Comparison of ENCODE assay signal across 8 mouse cellular contexts in the genomic region with DNA sequence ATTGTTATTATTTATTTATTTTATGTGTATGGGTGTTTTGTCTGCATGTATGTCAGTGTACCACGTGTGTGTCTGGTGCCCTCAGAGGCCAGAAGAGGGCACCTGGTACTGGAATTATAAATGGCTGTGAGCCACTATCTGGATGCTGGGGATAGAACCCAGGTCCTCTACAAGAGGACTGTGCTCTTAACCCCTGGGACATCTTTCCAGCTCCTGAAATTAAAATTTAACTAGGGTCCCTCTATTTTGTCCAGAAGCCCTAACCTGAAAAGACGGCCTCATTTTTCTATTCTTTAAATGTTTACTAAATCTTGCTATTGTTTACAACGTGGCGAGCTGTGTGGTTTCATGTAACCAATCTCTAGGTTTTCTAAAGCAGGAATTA. TPM values are rescaled to one million over a fixed set of nuclear protein-coding genes. Genes with fewer than 3 reads are reported as not detected.
DNase-seq lines count a peak whose midpoint lies in the region; ATAC-seq and TF ChIP-seq lines count a peak whose summit lies in the region.

No protein-coding gene starts in this region.

- peaks cover 19% of the 10 kb centered on the region; the same call in 1 of the 2 replicates for H3K79me2 ChIP-seq in liver, adult 2 months (ENCODE audit: control insufficient read depth, insufficient read depth, low read length)
- H3K79me2 ChIP-seq in macrophage (ENCODE audit: inconsistent target) = peaks cover 43% of the 10 kb centered on the region

- TF ChIP-seq CTCF in liver, adult 2 months (IDR thresholded peaks at IDR 0.05; ENCODE audit: low read depth, low read length) = peak; percentile 19; the same call in 1 of the 2 replicates
- TF ChIP-seq CTCF in brain, embryonic 14.5 days (IDR thresholded peaks at IDR 0.05; ENCODE audit: borderline replicate concordance, extremely low read depth, insufficient read depth, insufficient read length) = no peak

- no peaks in the 10 kb centered on the region for H3K27me3 ChIP-seq in liver, adult 2 months (ENCODE audit: control insufficient read depth, insufficient read depth, low read length)
- H3K27me3 ChIP-seq in hindbrain, embryonic 16.5 days (replicated peaks; ENCODE audit: control insufficient read depth, insufficient read depth, low read length) = no peaks in the 10 kb centered on the region

- peak overlapping the region; percentile 20; the same call in 1 of the 2 replicates for H3K4me3 ChIP-seq in liver, adult 2 months (ENCODE audit: insufficient read depth, low read depth, low read length)
- peak overlapping the region; percentile 90 for H3K4me3 ChIP-seq in hindbrain, embryonic 16.5 days (ENCODE audit: low read length)
- peak overlapping the region; percentile 87; the same call in 1 of the 2 replicates for H3K4me3 ChIP-seq in macrophage (ENCODE audit: inconsistent target)

- H3K36me3 ChIP-seq in liver, adult 2 months (ENCODE audit: control insufficient read depth, insufficient read depth, low read length) = peaks cover 7% of the 10 kb centered on the region; the same call in 1 of the 2 replicates
- H3K36me3 ChIP-seq in hindbrain, embryonic 16.5 days (ENCODE audit: control insufficient read depth, insufficient read depth, low read length) = peaks cover 13% of the 10 kb centered on the region
- peaks cover 29% of the 10 kb centered on the region for H3K36me3 ChIP-seq in macrophage (ENCODE audit: inconsistent target)

- DNase-seq in liver, adult 2 months (ENCODE audit: extremely low read depth, low read depth, low spot score) = no peak
- no peak for DNase-seq in liver
- peak; percentile 54 for DNase-seq in brain, embryonic 14.5 days (ENCODE audit: low read depth)
- DNase-seq in frontal cortex, postnatal 10 days (ENCODE audit: low spot score in 2 of 2) = no peak
- DNase-seq in adrenal gland, postnatal 36 days = no peak
- DNase-seq in layer of hippocampus, postnatal 25 days (ENCODE audit: extremely low spot score in 1 of 2, low spot score in 1 of 2) = no peak

- H3K4me2 ChIP-seq in hindbrain, embryonic 16.5 days (ENCODE audit: low read length) = peak overlapping the region; percentile 26; the same call in 1 of the 2 replicates

- ATAC-seq in hindbrain, embryonic 16.5 days = no peak

- no peaks in the 10 kb centered on the region for H3K9me3 ChIP-seq in hindbrain, embryonic 16.5 days (ENCODE audit: control insufficient read depth, low read length)

- peaks cover 10% of the 10 kb centered on the region for H3K4me1 ChIP-seq in liver, adult 2 months (ENCODE audit: control insufficient read depth, insufficient read depth, low read length)
- H3K4me1 ChIP-seq in hindbrain, embryonic 16.5 days (ENCODE audit: control insufficient read depth, insufficient read depth, low read depth, low read length) = peaks cover 39% of the 10 kb centered on the region

- H3K9ac ChIP-seq in liver, adult 2 months (ENCODE audit: low read depth, low read length) = no peak overlapping the region
- no peak overlapping the region for H3K9ac ChIP-seq in hindbrain, embryonic 16.5 days (ENCODE audit: low read depth, low read length)

- 10% methylated on average over 4 of the region's 4 CpGs for WGBS in liver, adult 2 months
- 25% methylated on average over 4 of the region's 4 CpGs for WGBS in hindbrain, embryonic 16.5 days
- WGBS in macrophage (ENCODE audit: missing documents) = 36% methylated on average over 4 of the region's 4 CpGs

- no peak for TF ChIP-seq POLR2A in liver, adult 2 months (IDR thresholded peaks at IDR 0.05; ENCODE audit: extremely low read depth, insufficient read depth, low read length)
- TF ChIP-seq POLR2A in brain, embryonic 14.5 days (IDR thresholded peaks at IDR 0.05; ENCODE audit: borderline replicate concordance, extremely low read depth, insufficient read depth, insufficient read length, poor library complexity, severe bottlenecking) = no peak

- H3K27ac ChIP-seq in liver, adult 2 months (replicated peaks; ENCODE audit: insufficient read depth, low read depth, low read length) = no peak overlapping the region; the same call in 1 of the 2 replicates
- H3K27ac ChIP-seq in hindbrain, embryonic 16.5 days (ENCODE audit: low read depth, low read length) = no peak overlapping the region
- H3K27ac ChIP-seq in macrophage = no peak overlapping the region

RNA-seq across cellular contexts. Expression of a gene that starts 0.4 kb away (rescaled TPM):
- total RNA-seq in liver, adult 2 months (2014; rRNA removed) = 71.3 and 78.5 TPM in 2 replicates
- 122 and 132 TPM in 2 replicates for polyA plus RNA-seq in liver, adult 2 months (2012; rRNA removed)
- 326 and 373 TPM in 2 replicates for polyA plus RNA-seq in brain, embryonic 14.5 days (2012; rRNA removed)
- 355 and 358 TPM in 2 replicates for polyA plus RNA-seq in hindbrain, embryonic 16.5 days (2015; fragmentation: Nextera tagmentation; extraction: Ambion mirVana)
- total RNA-seq in macrophage (2018; cell fraction: chromatin; rRNA removed) = 100 to 1,000 TPM; 145 to 323 (median 235) TPM
- total RNA-seq in macrophage (2018; cell fraction: cytosol; rRNA removed) = 100 to 1,000 TPM in 18 of 26 experiments, 10 to 100 TPM in 8; 85.0 to 130 (median 105) TPM
- 100 to 1,000 TPM in 25 of 26 experiments, 10 to 100 TPM in 1; 83.9 to 187 (median 136) TPM for total RNA-seq in macrophage (2018; cell fraction: nucleus; rRNA removed)
- 110 to 121 TPM (median 112 TPM) in 3 replicates for polyA plus RNA-seq in macrophage (2018)
- 100 to 1,000 TPM; 148 to 190 TPM for total RNA-seq in adrenal gland, postnatal 36 days (2021)
- total RNA-seq in layer of hippocampus, postnatal 25 days (2021) = 100 to 1,000 TPM; 271 to 276 TPM

RNA-seq across cellular contexts. Expression of a gene that starts 2.6 kb away (rescaled TPM):
- 0.55 and 0.74 TPM in 2 replicates for total RNA-seq in liver, adult 2 months (2014; rRNA removed)
- polyA plus RNA-seq in liver, adult 2 months (2012; rRNA removed) = 5.0 and 10.7 TPM in 2 replicates
- polyA plus RNA-seq in brain, embryonic 14.5 days (2012; rRNA removed) = 97.5 and 134 TPM in 2 replicates
- polyA plus RNA-seq in hindbrain, embryonic 16.5 days (2015; fragmentation: Nextera tagmentation; extraction: Ambion mirVana) = 115 and 130 TPM in 2 replicates
- 1 to 10 TPM; 1.1 to 8.4 (median 3.0) TPM for total RNA-seq in macrophage (2018; cell fraction: chromatin; rRNA removed)
- under 1 TPM; 0.33 to 0.96 (median 0.56) TPM for total RNA-seq in macrophage (2018; cell fraction: cytosol; rRNA removed)
- 1 to 10 TPM in 18 of 26 experiments, under 1 TPM in 8; 0.46 to 3.2 (median 1.5) TPM for total RNA-seq in macrophage (2018; cell fraction: nucleus; rRNA removed)
- 0.61 to 0.67 TPM (median 0.63 TPM) in 3 replicates for polyA plus RNA-seq in macrophage (2018)
- total RNA-seq in adrenal gland, postnatal 36 days (2021) = 1 to 10 TPM; 6.3 to 7.5 TPM
- 100 to 1,000 TPM; 712 to 736 TPM for total RNA-seq in layer of hippocampus, postnatal 25 days (2021)

RNA-seq across cellular contexts. Expression of a gene that starts 23.1 kb away (rescaled TPM):
- 1.0 and 2.6 TPM in 2 replicates for total RNA-seq in liver, adult 2 months (2014; rRNA removed)
- polyA plus RNA-seq in liver, adult 2 months (2012; rRNA removed) = 14.4 and 19.2 TPM in 2 replicates
- polyA plus RNA-seq in brain, embryonic 14.5 days (2012; rRNA removed) = 39.2 and 67.3 TPM in 2 replicates
- polyA plus RNA-seq in hindbrain, embryonic 16.5 days (2015; fragmentation: Nextera tagmentation; extraction: Ambion mirVana) = 11.2 and 11.5 TPM in 2 replicates
- total RNA-seq in macrophage (2018; cell fraction: chromatin; rRNA removed) = 100 to 1,000 TPM in 25 of 26 experiments, 10 to 100 TPM in 1; 84.5 to 264 (median 195) TPM
- total RNA-seq in macrophage (2018; cell fraction: cytosol; rRNA removed) = 10 to 100 TPM; 24.6 to 53.2 (median 34.6) TPM
- total RNA-seq in macrophage (2018; cell fraction: nucleus; rRNA removed) = 100 to 1,000 TPM in 24 of 26 experiments, 10 to 100 TPM in 2; 88.1 to 233 (median 149) TPM
- polyA plus RNA-seq in macrophage (2018) = 13.5 to 25.4 TPM (median 19.5 TPM) in 3 replicates
- total RNA-seq in adrenal gland, postnatal 36 days (2021) = 10 to 100 TPM; 42.0 to 45.2 TPM
- 10 to 100 TPM; 31.8 to 53.9 TPM for total RNA-seq in layer of hippocampus, postnatal 25 days (2021)

RNA-seq across cellular contexts. Expression of a gene that starts 45.9 kb away (rescaled TPM):
- 59.6 and 67.3 TPM in 2 replicates for total RNA-seq in liver, adult 2 months (2014; rRNA removed)
- polyA plus RNA-seq in liver, adult 2 months (2012; rRNA removed) = 65.6 and 70.7 TPM in 2 replicates
- 88.2 and 102 TPM in 2 replicates for polyA plus RNA-seq in brain, embryonic 14.5 days (2012; rRNA removed)
- 108 and 113 TPM in 2 replicates for polyA plus RNA-seq in hindbrain, embryonic 16.5 days (2015; fragmentation: Nextera tagmentation; extraction: Ambion mirVana)
- total RNA-seq in macrophage (2018; cell fraction: chromatin; rRNA removed) = 10 to 100 TPM in 24 of 26 experiments, 1 to 10 TPM in 2; 6.5 to 62.2 (median 30.8) TPM
- 10 to 100 TPM; 11.1 to 29.3 (median 22.8) TPM for total RNA-seq in macrophage (2018; cell fraction: cytosol; rRNA removed)
- 10 to 100 TPM in 23 of 26 experiments, 1 to 10 TPM in 3; 7.3 to 42.5 (median 27.1) TPM for total RNA-seq in macrophage (2018; cell fraction: nucleus; rRNA removed)
- polyA plus RNA-seq in macrophage (2018) = 19.9 to 28.8 TPM (median 20.2 TPM) in 3 replicates
- 100 to 1,000 TPM; 102 to 123 TPM for total RNA-seq in adrenal gland, postnatal 36 days (2021)
- 10 to 100 TPM; 57.1 to 59.4 TPM for total RNA-seq in layer of hippocampus, postnatal 25 days (2021)

RNA-seq across cellular contexts. Expression of a gene that starts 54.3 kb away (rescaled TPM):
- total RNA-seq in liver, adult 2 months (2014; rRNA removed) = 8.9 and 10.7 TPM in 2 replicates
- 13.0 and 13.9 TPM in 2 replicates for polyA plus RNA-seq in liver, adult 2 months (2012; rRNA removed)
- polyA plus RNA-seq in brain, embryonic 14.5 days (2012; rRNA removed) = 20.2 and 24.7 TPM in 2 replicates
- 20.5 and 20.7 TPM in 2 replicates for polyA plus RNA-seq in hindbrain, embryonic 16.5 days (2015; fragmentation: Nextera tagmentation; extraction: Ambion mirVana)
- 10 to 100 TPM in 23 of 26 experiments, 1 to 10 TPM in 3; 6.7 to 41.3 (median 22.5) TPM for total RNA-seq in macrophage (2018; cell fraction: chromatin; rRNA removed)
- total RNA-seq in macrophage (2018; cell fraction: cytosol; rRNA removed) = 10 to 100 TPM; 35.9 to 59.0 (median 46.8) TPM
- 10 to 100 TPM; 19.1 to 51.7 (median 31.5) TPM for total RNA-seq in macrophage (2018; cell fraction: nucleus; rRNA removed)
- polyA plus RNA-seq in macrophage (2018) = 33.0 to 42.7 TPM (median 40.2 TPM) in 3 replicates
- total RNA-seq in adrenal gland, postnatal 36 days (2021) = 10 to 100 TPM; 39.2 to 48.1 TPM
- 10 to 100 TPM; 92.7 to 98.9 TPM for total RNA-seq in layer of hippocampus, postnatal 25 days (2021)

Comparison
In these comparisons a context has a peak if more than half of its experiments do, and no peak if none do; other contexts are left out.
1. H3K4me3 ChIP-seq: peak in every context shown above with its lines; median percentile 90 in hindbrain, embryonic 16.5 days; 87 in macrophage; 20 in liver, adult 2 months.